Mouse (Mus musculus) myocyte (in vitro differentiated cells): Measurements from ENCODE around the gene Mvb12b.

Experiments used
- E2F4 ChIP-seq: IDR thresholded peaks from one replicate; pipeline ENCODE4 v1.6.1; 2011; ENCODE audit warnings: mild to moderate bottlenecking, control low read depth, moderate library complexity; ENCODE audit not compliant: insufficient read depth
- MAX ChIP-seq: IDR thresholded peaks from one replicate; pipeline ENCODE4 v1.6.1; 2011; ENCODE audit warnings: low read depth, mild to moderate bottlenecking, control low read depth
- MYOD1 ChIP-seq, 3 experiments: IDR thresholded peaks; one replicate each; pipeline ENCODE4 v1.6.1; 2011; ENCODE audit warnings: control low read depth in 2 of 3, low read depth in 2 of 3, mild to moderate bottlenecking in 2 of 3, moderate library complexity in 1 of 3; ENCODE audit not compliant: insufficient read length in 2 of 3, control insufficient read depth in 1 of 3
- MYOG ChIP-seq, 3 experiments: IDR thresholded peaks; one replicate each; pipeline ENCODE4 v1.6.1; 2011; ENCODE audit warnings: control low read depth in 2 of 3, low read depth in 2 of 3, mild to moderate bottlenecking in 2 of 3; ENCODE audit not compliant: insufficient read length in 2 of 3, control insufficient read depth in 1 of 3, insufficient read depth in 1 of 3
- POLR2A ChIP-seq: IDR thresholded peaks from one replicate; pipeline ENCODE4 v1.6.1; 2011; ENCODE audit warnings: low read depth, mild to moderate bottlenecking, control low read depth, moderate library complexity; ENCODE audit not compliant: insufficient read length
- POLR2AphosphoS2 ChIP-seq: IDR thresholded peaks from one replicate; pipeline ENCODE4 v1.6.1; 2011; ENCODE audit warnings: low read depth, control low read depth; ENCODE audit not compliant: insufficient read length
- REST ChIP-seq: IDR thresholded peaks from one replicate; pipeline ENCODE4 v1.6.1; 2011; ENCODE audit warnings: mild to moderate bottlenecking, control low read depth, moderate library complexity; ENCODE audit not compliant: insufficient read depth, insufficient read length
- TCF12 ChIP-seq: IDR thresholded peaks from one replicate; pipeline ENCODE4 v1.6.1; 2011; ENCODE audit warnings: mild to moderate bottlenecking, control low read depth; ENCODE audit not compliant: poor library complexity, insufficient read depth, severe bottlenecking
- USF1 ChIP-seq: IDR thresholded peaks from one replicate; pipeline ENCODE4 v1.6.1; 2011; ENCODE audit warnings: low read depth, mild to moderate bottlenecking, control low read depth, moderate library complexity

GRCm38 (mm10) chr2:33717821-33718351, 169.9 kb downstream of the Mvb12b start:
- TF ChIP-seq TCF12 (no peak), POLR2AphosphoS2 (no peak), POLR2A (no peak), E2F4 (no peak), MYOD1 (IDR thresholded peaks at IDR 0.05; ENCODE audit: control insufficient read depth in 1 of 3, insufficient read length in 2 of 3, low read depth in 2 of 3) (no peak), REST (no peak), MAX (no peak), USF1 (no peak), MYOG (IDR thresholded peaks at IDR 0.05; ENCODE audit: control insufficient read depth in 1 of 3, insufficient read depth in 1 of 3, insufficient read length in 2 of 3, low read depth in 2 of 3) (no peak)
